Mouse (Mus musculus) MEL (cell line): Measurements from ENCODE around the gene Klhl36. TPM values are rescaled to one million over a fixed set of nuclear protein-coding genes. Genes with fewer than 3 reads are reported as not detected.

Experiments
- DNase-seq: peaks from one replicate; pipeline ENCODE4 v3.0.0; 2011; ENCODE audit warnings: low read depth, low spot score
- H3K27ac ChIP-seq: 2 replicates; pipeline ENCODE4 v1.5.1; 2012; ENCODE audit warnings: low read depth, mild to moderate bottlenecking, control low read depth, low read length, moderate library complexity; ENCODE audit not compliant: control insufficient read depth
- H3K27me3 ChIP-seq, 2 experiments: fragments of 150-350 bp in 1 of 2; sonication (generic) in 1 of 2; 2 replicates each; pipeline ENCODE4 v1.6.1; 2012; ENCODE audit warnings: low read length in 2 of 2, mild to moderate bottlenecking in 2 of 2, improper control_type of control experiment in 1 of 2, moderate library complexity in 1 of 2; ENCODE audit not compliant: insufficient read depth in 2 of 2, control insufficient read depth in 1 of 2
- H3K36me3 ChIP-seq, 2 experiments: 2 replicates each; pipeline ENCODE4 v1.6.1; 2012 to 2014; ENCODE audit warnings: low read length in 2 of 2, improper control_type of control experiment in 1 of 2, inconsistent platforms in 1 of 2, mild to moderate bottlenecking in 1 of 2; ENCODE audit not compliant: insufficient read depth in 2 of 2, control insufficient read depth in 1 of 2
- H3K4me1 ChIP-seq, 2 experiments: fragments of 150-350 bp in 1 of 2; sonication (generic) in 1 of 2; 2 replicates each; pipeline ENCODE4 v1.6.1; 2012; ENCODE audit warnings: low read length in 2 of 2, improper control_type of control experiment in 1 of 2, mild to moderate bottlenecking in 1 of 2; ENCODE audit not compliant: insufficient read depth in 2 of 2, control insufficient read depth in 1 of 2
- H3K4me3 ChIP-seq, 2 experiments: fragments of 150-350 bp in 1 of 2; sonication (generic) in 1 of 2; 2 replicates each; pipeline ENCODE4 v1.5.1; 2012; ENCODE audit warnings: low read depth in 2 of 2, low read length in 2 of 2, mild to moderate bottlenecking in 2 of 2, moderate library complexity in 2 of 2, control low read depth in 1 of 2, improper control_type of control experiment in 1 of 2; ENCODE audit not compliant: control insufficient read depth in 1 of 2, insufficient read depth in 1 of 2
- H3K79me2 ChIP-seq: 2 replicates; pipeline ENCODE4 v1.6.1; 2012; ENCODE audit warnings: mild to moderate bottlenecking, low read length, moderate library complexity; ENCODE audit not compliant: control insufficient read depth, poor library complexity, insufficient read depth
- H3K9ac ChIP-seq: 2 replicates; pipeline ENCODE4 v1.6.1; 2012; ENCODE audit warnings: low read depth, mild to moderate bottlenecking, control low read depth, low read length, moderate library complexity; ENCODE audit not compliant: control insufficient read depth, poor library complexity, severe bottlenecking
- H3K9me3 ChIP-seq: fragments of 150-350 bp; sonication (generic); replicated peaks from 2 replicates; pipeline ENCODE4 v1.6.1; 2012; ENCODE audit warnings: mild to moderate bottlenecking, low read length, improper control_type of control experiment, moderate library complexity; ENCODE audit not compliant: insufficient read depth
- BHLHE40 ChIP-seq: IDR thresholded peaks from 2 replicates; pipeline ENCODE4 v1.6.1; 2012; ENCODE audit warnings: low read depth, mild to moderate bottlenecking, inconsistent platforms, low read length, improper control_type of control experiment, borderline replicate concordance
- CHD1 ChIP-seq: IDR thresholded peaks from 2 replicates; pipeline ENCODE4 v1.6.1; 2012; ENCODE audit warnings: low read depth, mild to moderate bottlenecking, inconsistent platforms, low read length, improper control_type of control experiment
- CHD2 ChIP-seq: IDR thresholded peaks from 2 replicates; pipeline ENCODE4 v1.6.1; 2011; ENCODE audit warnings: low read length, improper control_type of control experiment
- CTCF ChIP-seq, 3 experiments: IDR thresholded peaks in 2 of 3; conservative IDR thresholded peaks in 1 of 3; 2 replicates each; pipeline ENCODE4 v1.5.1; 2011 to 2012; ENCODE audit warnings: low read length in 3 of 3, low read depth in 2 of 3, mild to moderate bottlenecking in 2 of 3, improper control_type of control experiment in 1 of 3, inconsistent platforms in 1 of 3, mixed read lengths in 1 of 3, moderate library complexity in 1 of 3; ENCODE audit not compliant: control insufficient read depth in 1 of 3, insufficient read depth in 1 of 3, poor library complexity in 1 of 3, severe bottlenecking in 1 of 3
- E2F4 ChIP-seq: IDR thresholded peaks from 2 replicates; pipeline ENCODE4 v1.6.1; 2011; ENCODE audit warnings: low read depth, low read length, improper control_type of control experiment, borderline replicate concordance
- EP300 ChIP-seq, 2 experiments: IDR thresholded peaks; 2 replicates each; pipeline ENCODE4 v1.6.1; 2011; ENCODE audit warnings: improper control_type of control experiment in 2 of 2, low read length in 2 of 2, low read depth in 1 of 2, mild to moderate bottlenecking in 1 of 2
- ETS1 ChIP-seq: IDR thresholded peaks from 2 replicates; pipeline ENCODE4 v1.6.1; 2012; ENCODE audit warnings: low read depth, mild to moderate bottlenecking, inconsistent platforms, low read length, improper control_type of control experiment, moderate library complexity
- GABPA ChIP-seq: IDR thresholded peaks from 2 replicates; pipeline ENCODE4 v1.6.1; 2012; ENCODE audit warnings: low read depth, mild to moderate bottlenecking, inconsistent platforms, low read length, improper control_type of control experiment, moderate library complexity
- GATA1 ChIP-seq: IDR thresholded peaks from 2 replicates; pipeline ENCODE4 v1.6.1; 2011; ENCODE audit warnings: low read depth, low read length, improper control_type of control experiment
- HCFC1 ChIP-seq: IDR thresholded peaks from 2 replicates; pipeline ENCODE4 v1.6.1; 2012; ENCODE audit warnings: low read depth, mild to moderate bottlenecking, inconsistent platforms, low read length, improper control_type of control experiment, moderate library complexity
- JUND ChIP-seq: IDR thresholded peaks from 2 replicates; pipeline ENCODE4 v1.6.1; 2011; ENCODE audit warnings: low read depth, mild to moderate bottlenecking, improper control_type of control experiment, low read length
- MAX ChIP-seq: IDR thresholded peaks from 2 replicates; pipeline ENCODE4 v1.6.1; 2011; ENCODE audit warnings: low read length, improper control_type of control experiment
- MXI1 ChIP-seq: IDR thresholded peaks from 2 replicates; pipeline ENCODE4 v1.6.1; 2011; ENCODE audit warnings: mild to moderate bottlenecking, low read depth, low read length, improper control_type of control experiment
- POLR2A ChIP-seq, 2 experiments: IDR thresholded peaks; 2 replicates each; pipeline ENCODE4 v1.6.1; 2011 to 2012; ENCODE audit warnings: low read length in 2 of 2, mild to moderate bottlenecking in 2 of 2, control low read depth in 1 of 2, improper control_type of control experiment in 1 of 2, low read depth in 1 of 2, moderate library complexity in 1 of 2; ENCODE audit not compliant: control insufficient read depth in 1 of 2, insufficient read depth in 1 of 2, poor library complexity in 1 of 2
- RAD21 ChIP-seq: IDR thresholded peaks from 2 replicates; pipeline ENCODE4 v1.6.1; 2011; ENCODE audit warnings: mild to moderate bottlenecking, low read depth, low read length, improper control_type of control experiment
- RCOR1 ChIP-seq: IDR thresholded peaks from 2 replicates; pipeline ENCODE4 v1.6.1; 2012; ENCODE audit warnings: low read depth, mild to moderate bottlenecking, inconsistent platforms, low read length, improper control_type of control experiment
- TBP ChIP-seq: IDR thresholded peaks from 2 replicates; pipeline ENCODE4 v1.8.0; 2011; ENCODE audit warnings: low read depth, low read length, improper control_type of control experiment
- USF1 ChIP-seq: IDR thresholded peaks from 2 replicates; pipeline ENCODE4 v1.6.1; 2014; ENCODE audit warnings: low read depth, mild to moderate bottlenecking, inconsistent platforms, low read length, improper control_type of control experiment, moderate library complexity
- USF2 ChIP-seq, 2 experiments: IDR thresholded peaks; 2 replicates each; pipeline ENCODE4 v1.6.1; 2011 to 2012; ENCODE audit warnings: improper control_type of control experiment in 2 of 2, low read length in 2 of 2, borderline replicate concordance in 1 of 2, inconsistent platforms in 1 of 2, low read depth in 1 of 2, mild to moderate bottlenecking in 1 of 2; ENCODE audit not compliant: insufficient read depth in 1 of 2
- ZKSCAN1 ChIP-seq: IDR thresholded peaks from 2 replicates; pipeline ENCODE4 v1.6.1; 2012; ENCODE audit warnings: low read depth, mild to moderate bottlenecking, inconsistent platforms, low read length, improper control_type of control experiment, moderate library complexity
- ZMIZ1 ChIP-seq: IDR thresholded peaks from 2 replicates; pipeline ENCODE4 v1.6.1; 2012; ENCODE audit warnings: low read depth, mild to moderate bottlenecking, inconsistent platforms, low read length, improper control_type of control experiment, moderate library complexity
- ZNF384 ChIP-seq: IDR thresholded peaks from 2 replicates; pipeline ENCODE4 v1.6.1; 2012; ENCODE audit warnings: low read depth, mild to moderate bottlenecking, inconsistent platforms, low read length, improper control_type of control experiment
- polyA plus RNA-seq, 2 experiments: library from polyadenylated mRNA; stranded (reverse) in 1 of 2; unstranded in 1 of 2; fragments of >175 nt in 1 of 2; fragments of >200 nt in 1 of 2; gene quantifications; 2 replicates each; pipeline versions ENCODE4 v1.2.1 to v1.2.4; 2012; ENCODE audit warnings: low replicate concordance in 2 of 2, low read depth in 1 of 2; ENCODE audit not compliant: insufficient read length in 2 of 2, insufficient read depth in 1 of 2, missing spikeins in 1 of 2
- total RNA-seq: library from RNA; depleted of rRNA; stranded (reverse); fragments of 300-350 nt; gene quantifications from 2 replicates; pipeline ENCODE4 v1.2.3, GENCODE M21; 2012

Gene Klhl36
- total and polyA plus RNA-seq, 3 experiments = 4.6 to 6.6 TPM; not detected in 1

DNA sequence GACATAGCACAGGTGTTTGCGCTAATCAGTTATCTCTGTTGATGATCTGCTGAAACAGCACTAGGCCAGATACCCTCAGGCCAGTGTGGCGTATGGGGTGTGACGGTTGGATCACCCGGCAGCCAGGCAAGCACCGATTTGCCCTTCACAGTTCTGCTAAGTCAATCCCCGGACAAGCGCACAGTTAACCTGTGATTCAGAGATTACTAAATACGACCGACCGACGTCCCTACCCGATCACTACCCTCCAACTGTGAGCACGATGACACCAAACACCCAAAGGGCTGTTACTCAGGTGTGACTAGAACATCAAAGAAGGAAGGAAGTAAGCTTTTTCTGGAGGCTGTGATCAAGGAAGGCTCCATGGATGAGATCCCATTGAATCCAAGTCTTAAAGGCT is 32.6 kb upstream of the Klhl36 start:
- Histone ChIP-seq H3K27ac (peak overlapping the region; percentile 47), H3K27me3 (no peaks in the 10 kb centered on the region), H3K36me3 (peaks cover 0 to 46% of the 10 kb centered on the region in 2 experiments; a peak in 2 of 4 replicates), H3K9ac (no peak overlapping the region), H3K4me1 (peaks cover 51 to 74% of the 10 kb centered on the region in 2 experiments), H3K9me3 (no peaks in the 10 kb centered on the region), H3K79me2 (no peaks in the 10 kb centered on the region), H3K4me3 (no peak overlapping the region)
- no peak for DNase-seq
- TF ChIP-seq ZNF384 = no peak
- no peak for TF ChIP-seq USF2 (IDR thresholded peaks at IDR 0.05; ENCODE audit: borderline replicate concordance in 1 of 2, insufficient read depth in 1 of 2, low read depth in 1 of 2, low read length in 2 of 2)
- no peak for TF ChIP-seq TBP
- no peak for TF ChIP-seq RCOR1
- TF ChIP-seq HCFC1 = no peak
- TF ChIP-seq USF1 = no peak
- TF ChIP-seq ZMIZ1 = no peak

DNA sequence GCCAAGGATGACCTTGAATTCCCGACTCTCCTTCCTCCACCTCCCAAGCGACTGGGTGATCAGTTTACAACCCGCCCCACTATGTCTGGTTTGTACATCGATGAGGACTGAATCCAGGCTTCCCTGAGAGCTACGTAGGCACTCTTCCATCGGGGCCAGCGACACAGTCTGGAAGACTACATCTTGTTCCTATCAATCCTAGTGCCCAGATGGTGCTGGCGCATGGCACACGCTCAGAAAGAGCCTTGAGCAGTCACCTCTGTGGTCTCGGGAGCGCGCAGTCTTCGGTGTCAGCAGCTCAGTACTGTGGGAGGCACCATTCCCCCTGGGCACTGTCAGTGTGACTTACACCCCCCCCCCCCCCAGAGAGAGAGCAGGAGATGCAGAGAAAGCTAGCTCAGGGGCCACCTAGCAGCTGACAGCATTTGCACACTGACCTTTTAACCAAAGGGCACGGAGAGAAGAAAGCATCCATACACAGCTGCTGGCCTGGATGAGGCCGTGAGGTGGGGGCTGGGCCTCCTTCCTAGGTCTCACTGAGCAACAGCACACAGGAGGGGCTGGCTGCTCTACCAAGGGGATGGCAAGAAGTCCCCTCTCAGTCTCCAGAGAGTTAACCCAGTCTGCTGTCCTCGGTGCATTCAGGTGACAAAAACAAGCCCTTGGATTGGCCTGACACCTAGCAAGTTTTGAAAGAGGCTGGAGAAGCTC is 32.0 kb upstream of the Klhl36 start:
- Histone ChIP-seq H3K4me1 (peaks cover 49 to 69% of the 10 kb centered on the region in 2 experiments), H3K27me3 (no peaks in the 10 kb centered on the region), H3K4me3 (no peak overlapping the region), H3K36me3 (peaks cover 0 to 43% of the 10 kb centered on the region in 2 experiments; a peak in 2 of 4 replicates), H3K79me2 (no peaks in the 10 kb centered on the region), H3K9me3 (no peaks in the 10 kb centered on the region), H3K9ac (no peak overlapping the region), H3K27ac (no peak overlapping the region)
- DNase-seq = no peak
- TF ChIP-seq CHD2 (no peak), E2F4 (no peak), GABPA (no peak), EP300 (IDR thresholded peaks at IDR 0.05; ENCODE audit: low read depth in 1 of 2, low read length in 2 of 2) (no peak), RCOR1 (no peak), ZMIZ1 (no peak), ETS1 (no peak), GATA1 (no peak), BHLHE40 (no peak), JUND (no peak), ZNF384 (no peak), USF1 (no peak), CHD1 (no peak), ZKSCAN1 (no peak), CTCF (IDR thresholded peaks at IDR 0.05 in 2 of 3, conservative IDR thresholded peaks at IDR 0.05 in 1 of 3; ENCODE audit: control insufficient read depth in 1 of 3, insufficient read depth in 1 of 3, low read depth in 2 of 3, low read length in 3 of 3, poor library complexity in 1 of 3, severe bottlenecking in 1 of 3) (no peak), RAD21 (no peak), POLR2A (IDR thresholded peaks at IDR 0.05; ENCODE audit: control insufficient read depth in 1 of 2, insufficient read depth in 1 of 2, low read depth in 1 of 2, low read length in 2 of 2, poor library complexity in 1 of 2) (no peak), MAX (no peak), MXI1 (no peak)
